Mouse (Mus musculus): ENCODE data around the gene Panx2. TPM values are rescaled to one million over a fixed set of nuclear protein-coding genes. Genes with fewer than 3 reads are reported as not detected.
A peak's percentile ranks its signal among the peaks of the same experiment; 100 is the strongest.

Gene Panx2
- polyA plus RNA-seq, 1 experiment from 2014 or later = 3.4 TPM

- no peak for ATAC-seq (ENCODE audit: low read depth)
- H3K36me3 ChIP-seq = peaks cover 100% of the 10 kb centered on the region
- H3K4me1 ChIP-seq (replicated peaks) = no peaks in the 10 kb centered on the region
- H3K4me3 ChIP-seq = no peak overlapping the region
- no peaks in the 10 kb centered on the region for H3K9me3 ChIP-seq
- no peak overlapping the region for H3K4me2 ChIP-seq
- H3K9ac ChIP-seq = no peak overlapping the region
- no peak overlapping the region for H3K27ac ChIP-seq (replicated peaks)
- WGBS = 85% methylated on average over 10 of the region's 10 CpGs
- no peaks in the 10 kb centered on the region for H3K27me3 ChIP-seq
Measured at GRCm38 (mm10) chr15:89103921-89104320, 44.4 kb downstream of the Panx2 start.

- Histone ChIP-seq H3K9me3 (no peaks in the 10 kb centered on the region), H3K36me3 (peaks cover 100% of the 10 kb centered on the region), H3K27me3 (no peaks in the 10 kb centered on the region), H3K27ac (replicated peaks) (no peak overlapping the region), H3K9ac (no peak overlapping the region), H3K4me3 (no peak overlapping the region), H3K4me2 (no peak overlapping the region), H3K4me1 (replicated peaks) (no peaks in the 10 kb centered on the region)
- ATAC-seq (ENCODE audit: low read depth) = no peak
- WGBS = 95% methylated on average over 8 of the region's 8 CpGs
Measured at GRCm38 (mm10) chr15:89104425-89104824, 44.9 kb downstream of the Panx2 start.

- Histone ChIP-seq H3K4me1 (replicated peaks) (no peaks in the 10 kb centered on the region), H3K36me3 (peaks cover 100% of the 10 kb centered on the region), H3K27ac (replicated peaks) (no peak overlapping the region), H3K9me3 (no peaks in the 10 kb centered on the region), H3K9ac (no peak overlapping the region), H3K27me3 (no peaks in the 10 kb centered on the region), H3K4me2 (no peak overlapping the region), H3K4me3 (no peak overlapping the region)
- no peak for ATAC-seq (ENCODE audit: low read depth)
- WGBS = 90% methylated on average over 13 of the region's 13 CpGs
Measured at GRCm38 (mm10) chr15:89106073-89106472, 46.5 kb downstream of the Panx2 start.

GRCm38 (mm10) chr15:89106976-89107375, 47.4 kb downstream of the Panx2 start:
- Histone ChIP-seq H3K4me3 (no peak overlapping the region), H3K9ac (no peak overlapping the region), H3K9me3 (no peaks in the 10 kb centered on the region), H3K4me2 (no peak overlapping the region), H3K4me1 (replicated peaks) (no peaks in the 10 kb centered on the region), H3K27me3 (no peaks in the 10 kb centered on the region), H3K36me3 (peaks cover 100% of the 10 kb centered on the region), H3K27ac (replicated peaks) (no peak overlapping the region)
- ATAC-seq (ENCODE audit: low read depth) = no peak
- 94% methylated on average over 1 of the region's 1 CpGs for WGBS

- no peak for ATAC-seq (ENCODE audit: low read depth)
- Histone ChIP-seq H3K27ac (replicated peaks) (no peak overlapping the region), H3K4me3 (no peak overlapping the region), H3K9me3 (no peaks in the 10 kb centered on the region), H3K4me1 (replicated peaks) (no peaks in the 10 kb centered on the region), H3K27me3 (no peaks in the 10 kb centered on the region), H3K9ac (no peak overlapping the region), H3K36me3 (peaks cover 94% of the 10 kb centered on the region), H3K4me2 (no peak overlapping the region)
- 87% methylated on average over 9 of the region's 9 CpGs for WGBS
Measured at GRCm38 (mm10) chr15:89110147-89110546, 50.6 kb downstream of the Panx2 start.

- H3K9ac ChIP-seq = no peak overlapping the region
- no peak overlapping the region for H3K27ac ChIP-seq (replicated peaks)
- no peak for ATAC-seq (ENCODE audit: low read depth)
- no peaks in the 10 kb centered on the region for H3K9me3 ChIP-seq
- H3K4me1 ChIP-seq (replicated peaks) = peaks cover 33% of the 10 kb centered on the region
- H3K27me3 ChIP-seq = no peaks in the 10 kb centered on the region
- H3K36me3 ChIP-seq = peaks cover 45% of the 10 kb centered on the region
- H3K4me2 ChIP-seq = no peak overlapping the region
- H3K4me3 ChIP-seq = no peak overlapping the region
Measured at GRCm38 (mm10) chr15:89118007-89118406, 58.5 kb downstream of the Panx2 start.

- H3K27ac ChIP-seq (replicated peaks) = peak within 1 kb of the TSS; percentile 92
- WGBS = under 1% methylated on average over 47 of the region's 47 CpGs
- H3K27me3 ChIP-seq = no peaks in the 10 kb centered on the region
- ATAC-seq (ENCODE audit: low read depth) = peak; percentile 78
- peaks cover 10% of the 10 kb centered on the region for H3K36me3 ChIP-seq
- H3K4me3 ChIP-seq = peak within 1 kb of the TSS; percentile 73
- H3K9ac ChIP-seq = peak within 1 kb of the TSS; percentile 86
- H3K4me2 ChIP-seq = peak within 1 kb of the TSS; percentile 99
- H3K9me3 ChIP-seq = no peaks in the 10 kb centered on the region
- peaks cover 54% of the 10 kb centered on the region for H3K4me1 ChIP-seq (replicated peaks)
Measured at GRCm38 (mm10) chr15:89122649-89123366, 63.3 kb downstream of the Panx2 start, which contains the start of gene Tubgcp6. Gene Tubgcp6 (minus strand): TSS chr15:89123112.

Other genes starting within 250 kb of the Panx2 start
- gene Alg12, start 240.4 kb upstream of the Panx2 start, polyA plus RNA-seq (2015; fragmentation: Nextera tagmentation; extraction: Ambion mirVana) = 7.8 and 9.3 TPM in 2 replicates
- 62.4 and 70.9 TPM in 2 replicates for gene Creld2, start 240.1 kb upstream of the Panx2 start, polyA plus RNA-seq (2015; fragmentation: Nextera tagmentation; extraction: Ambion mirVana)
- gene Pim3, start 197.5 kb upstream of the Panx2 start, polyA plus RNA-seq (2015; fragmentation: Nextera tagmentation; extraction: Ambion mirVana) = 51.2 and 52.5 TPM in 2 replicates
- gene Ttll8, start 105.3 kb upstream of the Panx2 start, polyA plus RNA-seq (2015; fragmentation: Nextera tagmentation; extraction: Ambion mirVana) = not detected in 2 replicates
- 6.7 and 8.0 TPM in 2 replicates for gene Mlc1, start 80.7 kb upstream of the Panx2 start, polyA plus RNA-seq (2015; fragmentation: Nextera tagmentation; extraction: Ambion mirVana)
- gene Mov10l1, start 76.8 kb upstream of the Panx2 start, polyA plus RNA-seq (2015; fragmentation: Nextera tagmentation; extraction: Ambion mirVana) = 0.11 TPM in 1 of 2 replicates, not detected in the other
- gene Trabd, start 15.4 kb downstream of the Panx2 start, polyA plus RNA-seq (2015; fragmentation: Nextera tagmentation; extraction: Ambion mirVana) = 39.6 and 46.8 TPM in 2 replicates
- gene Selenoo, start 29.4 kb downstream of the Panx2 start, polyA plus RNA-seq (2015; fragmentation: Nextera tagmentation; extraction: Ambion mirVana) = 21.0 and 21.9 TPM in 2 replicates
- 15.8 and 16.7 TPM in 2 replicates for gene Tubgcp6, start 63.4 kb downstream of the Panx2 start, polyA plus RNA-seq (2015; fragmentation: Nextera tagmentation; extraction: Ambion mirVana)
- gene Hdac10, start 69.0 kb downstream of the Panx2 start, polyA plus RNA-seq (2015; fragmentation: Nextera tagmentation; extraction: Ambion mirVana) = 23.9 and 26.7 TPM in 2 replicates
- 6.7 and 7.0 TPM in 2 replicates for gene Mapk12, start 81.0 kb downstream of the Panx2 start, polyA plus RNA-seq (2015; fragmentation: Nextera tagmentation; extraction: Ambion mirVana)
- gene Mapk11, start 89.9 kb downstream of the Panx2 start, polyA plus RNA-seq (2015; fragmentation: Nextera tagmentation; extraction: Ambion mirVana) = 35.8 and 40.2 TPM in 2 replicates
- gene Plxnb2, start 121.1 kb downstream of the Panx2 start, polyA plus RNA-seq (2015; fragmentation: Nextera tagmentation; extraction: Ambion mirVana) = 89.8 and 94.5 TPM in 2 replicates
- gene Dennd6b, start 136.8 kb downstream of the Panx2 start, polyA plus RNA-seq (2015; fragmentation: Nextera tagmentation; extraction: Ambion mirVana) = 68.9 and 71.8 TPM in 2 replicates
- 64.8 and 76.9 TPM in 2 replicates for gene Ppp6r2, start 151.8 kb downstream of the Panx2 start, polyA plus RNA-seq (2015; fragmentation: Nextera tagmentation; extraction: Ambion mirVana)